In genomic region chr2:144764116-144764788, GRCm38 (mm10) we compare ENCODE assay signal across 25 mouse cellular contexts. TPM values are rescaled to one million over a fixed set of nuclear protein-coding genes. Genes with fewer than 3 reads are reported as not detected.
A peak's percentile ranks its signal among the peaks of the same experiment; 100 is the strongest.
DNase-seq lines count a peak whose midpoint lies in the region; ATAC-seq lines count a peak whose summit lies in the region.
"Had no signal": no experiment of that assay in that cellular context is flagged by ENCODE, and none has a peak within 500 bp of the region (broad histone marks: within the 10 kb centered on the region; RNA-seq: fewer than 3 reads in every experiment).

No protein-coding gene starts in this region.

- no peaks in the 10 kb centered on the region for H3K27me3 ChIP-seq in forebrain, embryonic 12.5 days
- H3K27me3 ChIP-seq in forebrain, embryonic 15.5 days = no peaks in the 10 kb centered on the region
- H3K27me3 ChIP-seq in midbrain, embryonic 11.5 days (ENCODE audit: control insufficient read depth, insufficient read depth, low read length) = no peaks in the 10 kb centered on the region
- no peaks in the 10 kb centered on the region for H3K27me3 ChIP-seq in midbrain, embryonic 14.5 days (ENCODE audit: control insufficient read depth, insufficient read depth, low read length)
- no peaks in the 10 kb centered on the region for H3K27me3 ChIP-seq in liver, embryonic 11.5 days (replicated peaks; ENCODE audit: control insufficient read depth, insufficient read depth, low read length)
- H3K27me3 ChIP-seq: CH12.LX; embryonic facial prominence, embryonic 15.5 days; forebrain, embryonic 13.5 days; heart, embryonic 12.5 days; hindbrain, embryonic 15.5 days had no signal

- DNase-seq in midbrain, embryonic 11.5 days (ENCODE audit: low spot score, missing footprints) = peak; percentile 88
- DNase-seq in midbrain, embryonic 14.5 days = peak; percentile 62
- peak; percentile 75 for DNase-seq in retina, postnatal 1 day
- no peak for DNase-seq in Muller cell, postnatal 12 days (ENCODE audit: inconsistent ontology term)
- DNase-seq in liver, embryonic 11.5 days (ENCODE audit: low spot score) = no peak
- DNase-seq: adrenal gland, adult 8-10 months; adrenal gland, postnatal 36 days; cerebellum, adult 11 months; cerebellum, adult 8-10 months; cerebellum, postnatal 14 days; embryo, embryonic 11 days; gastrocnemius, postnatal 10 days; heart, adult 2 months; heart, postnatal 36 days had no signal

- no peak overlapping the region for H3K4me2 ChIP-seq in forebrain, embryonic 12.5 days
- no peak overlapping the region for H3K4me2 ChIP-seq in forebrain, embryonic 15.5 days (replicated peaks)
- H3K4me2 ChIP-seq in midbrain, embryonic 11.5 days = no peak overlapping the region
- no peak overlapping the region for H3K4me2 ChIP-seq in midbrain, embryonic 14.5 days (ENCODE audit: low read length)
- H3K4me2 ChIP-seq in liver, embryonic 11.5 days = no peak overlapping the region
- H3K4me2 ChIP-seq: embryonic facial prominence, embryonic 15.5 days; forebrain, embryonic 13.5 days; heart, embryonic 12.5 days; hindbrain, embryonic 15.5 days had no signal

- no peak overlapping the region for H3K27ac ChIP-seq in forebrain, embryonic 12.5 days
- no peak overlapping the region for H3K27ac ChIP-seq in forebrain, embryonic 15.5 days (replicated peaks)
- peak overlapping the region; percentile 51; the same call in 1 of the 2 replicates for H3K27ac ChIP-seq in midbrain, embryonic 11.5 days (ENCODE audit: low read depth, low read length)
- no peak overlapping the region for H3K27ac ChIP-seq in midbrain, embryonic 14.5 days (replicated peaks; ENCODE audit: low read depth, low read length)
- no peak overlapping the region for H3K27ac ChIP-seq in liver, embryonic 11.5 days (ENCODE audit: low read depth, low read length)
- H3K27ac ChIP-seq: embryonic facial prominence, embryonic 15.5 days; forebrain, embryonic 13.5 days; heart, adult 2 months; hindbrain, embryonic 15.5 days had no signal

- no peak overlapping the region for H3K4me3 ChIP-seq in forebrain, embryonic 12.5 days (replicated peaks)
- H3K4me3 ChIP-seq in forebrain, embryonic 15.5 days = no peak overlapping the region
- no peak overlapping the region for H3K4me3 ChIP-seq in midbrain, embryonic 11.5 days (ENCODE audit: low read depth, low read length)
- no peak overlapping the region for H3K4me3 ChIP-seq in midbrain, embryonic 14.5 days (replicated peaks; ENCODE audit: low read depth, low read length)
- no peak overlapping the region for H3K4me3 ChIP-seq in liver, embryonic 11.5 days (ENCODE audit: low read depth, low read length)
- H3K4me3 ChIP-seq: embryonic facial prominence, embryonic 15.5 days; erythroblast, embryonic 14.5 days; forebrain, embryonic 13.5 days; heart, adult 2 months; heart, embryonic 12.5 days; hindbrain, embryonic 15.5 days had no signal

- H3K4me1 ChIP-seq in forebrain, embryonic 12.5 days = peaks cover 6% of the 10 kb centered on the region
- no peaks in the 10 kb centered on the region for H3K4me1 ChIP-seq in forebrain, embryonic 15.5 days
- peaks cover 5% of the 10 kb centered on the region for H3K4me1 ChIP-seq in midbrain, embryonic 11.5 days (ENCODE audit: control insufficient read depth, insufficient read depth, low read length)
- H3K4me1 ChIP-seq in midbrain, embryonic 14.5 days (ENCODE audit: control insufficient read depth, insufficient read depth, low read length) = no peaks in the 10 kb centered on the region; the same call in 1 of the 2 replicates
- H3K4me1 ChIP-seq in liver, embryonic 11.5 days (replicated peaks; ENCODE audit: control insufficient read depth, insufficient read depth, low read length) = no peaks in the 10 kb centered on the region
- H3K4me1 ChIP-seq: embryonic facial prominence, embryonic 15.5 days; hindbrain, embryonic 15.5 days had no signal

- no peak overlapping the region for H3K9ac ChIP-seq in forebrain, embryonic 12.5 days
- H3K9ac ChIP-seq in forebrain, embryonic 15.5 days (replicated peaks) = no peak overlapping the region
- H3K9ac ChIP-seq in midbrain, embryonic 11.5 days (ENCODE audit: low read length) = no peak overlapping the region
- no peak overlapping the region for H3K9ac ChIP-seq in midbrain, embryonic 14.5 days (replicated peaks; ENCODE audit: low read length)
- H3K9ac ChIP-seq in liver, embryonic 11.5 days (ENCODE audit: low read depth, low read length) = no peak overlapping the region
- H3K9ac ChIP-seq: embryonic facial prominence, embryonic 15.5 days; forebrain, embryonic 13.5 days; heart, embryonic 12.5 days; hindbrain, embryonic 15.5 days had no signal

- no peaks in the 10 kb centered on the region for H3K36me3 ChIP-seq in forebrain, embryonic 12.5 days (replicated peaks)
- no peaks in the 10 kb centered on the region for H3K36me3 ChIP-seq in forebrain, embryonic 15.5 days
- H3K36me3 ChIP-seq in midbrain, embryonic 11.5 days (ENCODE audit: control insufficient read depth, insufficient read depth, low read length) = no peaks in the 10 kb centered on the region
- H3K36me3 ChIP-seq in midbrain, embryonic 14.5 days (ENCODE audit: control insufficient read depth, insufficient read depth, low read length) = no peaks in the 10 kb centered on the region
- no peaks in the 10 kb centered on the region for H3K36me3 ChIP-seq in liver, embryonic 11.5 days (ENCODE audit: control insufficient read depth, insufficient read depth, low read length)
- H3K36me3 ChIP-seq: embryonic facial prominence, embryonic 15.5 days; hindbrain, embryonic 15.5 days had no signal

- H3K9me3 ChIP-seq in forebrain, embryonic 12.5 days = no peaks in the 10 kb centered on the region
- no peaks in the 10 kb centered on the region for H3K9me3 ChIP-seq in forebrain, embryonic 15.5 days
- H3K9me3 ChIP-seq in midbrain, embryonic 11.5 days (ENCODE audit: control insufficient read depth, low read length) = peaks cover 5% of the 10 kb centered on the region; the same call in 1 of the 2 replicates
- H3K9me3 ChIP-seq in midbrain, embryonic 14.5 days (ENCODE audit: control insufficient read depth, low read length) = peaks cover 2% of the 10 kb centered on the region; the same call in 1 of the 2 replicates
- no peaks in the 10 kb centered on the region for H3K9me3 ChIP-seq in liver, embryonic 11.5 days (ENCODE audit: control insufficient read depth, low read length)
- H3K9me3 ChIP-seq: embryonic facial prominence, embryonic 15.5 days; hindbrain, embryonic 15.5 days had no signal

- 30% methylated on average over 7 of the region's 7 CpGs for WGBS in forebrain, embryonic 12.5 days
- WGBS in forebrain, embryonic 15.5 days = 27% methylated on average over 7 of the region's 7 CpGs
- WGBS in midbrain, embryonic 11.5 days = 29% methylated on average over 7 of the region's 7 CpGs
- WGBS in midbrain, embryonic 14.5 days = 15% methylated on average over 7 of the region's 7 CpGs
- 82% methylated on average over 7 of the region's 7 CpGs for WGBS in liver, embryonic 11.5 days

- ATAC-seq in forebrain, embryonic 12.5 days (ENCODE audit: low FRiP score) = peak; percentile 63; the same call in 1 of the 2 replicates
- no peak for ATAC-seq in forebrain, embryonic 15.5 days (replicated peaks)
- ATAC-seq in midbrain, embryonic 11.5 days (ENCODE audit: low FRiP score) = peak; percentile 95
- peak; percentile 71; the same call in 1 of the 2 replicates for ATAC-seq in midbrain, embryonic 14.5 days (ENCODE audit: low FRiP score, low TSS enrichment)
- no peak for ATAC-seq in liver, embryonic 11.5 days (replicated peaks; ENCODE audit: low FRiP score)
- ATAC-seq: forebrain, embryonic 13.5 days had no signal

RNA-seq across cellular contexts. Expression of gene Scp2d1, which starts 59.2 kb away (rescaled TPM):
- not detected in 2 replicates for polyA plus RNA-seq in forebrain, embryonic 12.5 days (2016; fragmentation: Nextera tagmentation; extraction: Ambion mirVana)
- polyA plus RNA-seq in forebrain, embryonic 15.5 days (2015; fragmentation: Nextera tagmentation; extraction: Ambion mirVana) = not detected in 2 replicates
- polyA plus RNA-seq in midbrain, embryonic 11.5 days (2014; fragmentation: Nextera tagmentation; extraction: Ambion mirVana) = not detected in 2 replicates
- not detected in 2 replicates for polyA plus RNA-seq in midbrain, embryonic 14.5 days (2014; fragmentation: Nextera tagmentation; extraction: Ambion mirVana)
- not detected in 2 replicates for polyA plus RNA-seq in liver, embryonic 11.5 days (2014; fragmentation: Nextera tagmentation; extraction: Ambion mirVana)
- polyA plus RNA-seq: embryonic facial prominence, embryonic 11.5 days; embryonic facial prominence, embryonic 15.5 days; erythroblast, embryonic 14.5 days; forebrain, embryonic 13.5 days; heart, adult 2 months; heart, embryonic 12.5 days; heart, embryonic 16.5 days; hindbrain, embryonic 11.5 days; hindbrain, embryonic 15.5 days had no signal

Comparison
In these comparisons a context has a peak if more than half of its experiments do, and no peak if none do; other contexts are left out.
1. ATAC-seq: peak in forebrain, embryonic 12.5 days (single experiment), midbrain, embryonic 11.5 days (single experiment) and midbrain, embryonic 14.5 days (single experiment); none in forebrain, embryonic 15.5 days (single experiment) and liver, embryonic 11.5 days (single experiment).
2. DNase-seq: peak in midbrain, embryonic 11.5 days (single experiment), midbrain, embryonic 14.5 days (single experiment) and retina, postnatal 1 day (single experiment); none in Muller cell, postnatal 12 days (single experiment) and liver, embryonic 11.5 days (single experiment).